Mouse (Mus musculus): ENCODE measurements around the gene Pycr2. TPM values are rescaled to one million over a fixed set of nuclear protein-coding genes. Genes with fewer than 3 reads are reported as not detected.

Pycr2 gene
- polyA plus RNA-seq, 1 experiment from 2014 or later: 63.7 TPM

DNA sequence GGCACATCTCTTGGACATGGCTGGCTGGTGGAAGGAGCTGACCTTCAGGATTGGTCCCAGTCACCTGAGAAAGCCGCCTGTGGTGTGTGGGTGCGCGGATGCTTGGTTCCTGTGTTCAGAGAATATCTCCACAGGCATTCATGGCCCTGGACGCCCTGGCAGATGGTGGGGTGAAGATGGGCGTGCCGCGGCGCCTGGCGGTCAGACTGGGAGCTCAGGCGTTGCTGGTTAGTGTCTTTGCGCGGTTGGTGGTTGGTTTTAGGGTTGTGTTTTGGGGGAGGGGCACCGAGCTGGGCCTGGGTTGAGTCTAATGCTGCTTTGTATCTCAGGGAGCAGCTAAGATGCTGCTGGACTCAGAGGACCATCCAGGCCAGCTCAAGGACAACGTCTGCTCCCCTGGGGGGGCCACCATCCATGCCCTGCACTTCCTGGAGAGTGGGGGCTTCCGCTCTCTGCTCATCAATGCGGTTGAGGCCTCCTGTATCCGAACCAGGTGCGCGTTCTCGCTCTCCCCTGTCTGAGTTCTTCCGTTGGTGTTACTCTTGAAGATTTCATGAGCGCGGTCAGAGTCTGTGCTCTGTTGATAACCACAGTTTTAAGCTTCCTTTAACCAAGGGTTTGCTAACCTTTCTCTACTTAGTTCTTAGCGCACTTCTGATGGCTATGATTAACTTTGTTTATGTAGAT is 2.5 kb downstream of the Pycr2 start:
- H3K9me3 ChIP-seq (ENCODE audit: control insufficient read depth, low read length): no peaks in the 10 kb centered on the region
- WGBS: 87% methylated on average over 24 of the region's 24 CpGs
- TF ChIP-seq CTCF (IDR thresholded peaks at IDR 0.05; ENCODE audit: low read depth) (no peak), EP300 (optimal IDR thresholded peaks at IDR 0.05) (no peak)
- ATAC-seq (ENCODE audit: low FRiP score, low TSS enrichment) (no peak), DNase-seq (ENCODE audit: low spot score) (no peak)
- no peak overlapping the region for H3K4me2 ChIP-seq (replicated peaks; ENCODE audit: low read depth)
- no peaks in the 10 kb centered on the region for H3K27me3 ChIP-seq (ENCODE audit: control insufficient read depth, insufficient read depth, low read length)
- no peak overlapping the region for H3K9ac ChIP-seq (ENCODE audit: low read length)
- 0 out of 2 replicates have a peak, but pooled peaks cover 3% of the 10 kb centered on the region for H3K4me1 ChIP-seq (replicated peaks; ENCODE audit: control insufficient read depth, insufficient read depth)
- no peak overlapping the region for H3K27ac ChIP-seq (replicated peaks)
- H3K36me3 ChIP-seq (ENCODE audit: control insufficient read depth, insufficient read depth, low read length): peaks cover 11% of the 10 kb centered on the region; the same call in 1 of the 2 replicates
- H3K4me3 ChIP-seq (ENCODE audit: low read depth, low read length): no peak overlapping the region

DNA sequence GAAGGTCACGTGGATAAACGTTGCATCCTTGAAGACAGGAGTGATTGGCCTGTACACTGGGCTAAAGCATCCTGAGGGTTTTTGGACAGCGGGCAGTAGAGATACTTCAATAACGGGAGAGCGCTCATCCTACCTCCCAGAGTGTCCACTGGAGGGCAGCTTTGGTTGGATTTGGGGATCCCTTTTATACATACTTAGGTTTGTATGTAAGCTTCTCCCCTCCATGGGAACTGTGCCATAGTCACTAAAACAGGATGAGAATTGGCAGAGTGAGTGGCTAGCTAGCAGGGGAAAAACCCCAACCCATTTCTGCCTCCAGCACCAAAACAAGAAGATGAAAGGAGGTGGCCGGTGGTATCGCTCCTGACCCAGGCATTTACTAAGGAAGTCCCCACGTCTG is 7.0 kb downstream of the Pycr2 start:
- no peak overlapping the region for H3K4me3 ChIP-seq (ENCODE audit: low read depth, low read length)
- no peak overlapping the region for H3K27ac ChIP-seq (replicated peaks)
- 43% methylated on average over 8 of the region's 8 CpGs for WGBS
- H3K27me3 ChIP-seq (ENCODE audit: control insufficient read depth, insufficient read depth, low read length): no peaks in the 10 kb centered on the region
- DNase-seq (ENCODE audit: low spot score) (no peak), ATAC-seq (ENCODE audit: low FRiP score, low TSS enrichment) (no peak)
- H3K9me3 ChIP-seq (ENCODE audit: control insufficient read depth, low read length): no peaks in the 10 kb centered on the region
- peak overlapping the region; percentile 11; the same call in 1 of the 2 replicates for H3K4me2 ChIP-seq (replicated peaks; ENCODE audit: low read depth)
- H3K4me1 ChIP-seq (replicated peaks; ENCODE audit: control insufficient read depth, insufficient read depth): no peaks in the 10 kb centered on the region
- TF ChIP-seq EP300 (optimal IDR thresholded peaks at IDR 0.05) (no peak), CTCF (IDR thresholded peaks at IDR 0.05; ENCODE audit: low read depth) (peak; percentile 71)
- peaks cover 11% of the 10 kb centered on the region; the same call in 1 of the 2 replicates for H3K36me3 ChIP-seq (ENCODE audit: control insufficient read depth, insufficient read depth, low read length)
- H3K9ac ChIP-seq (ENCODE audit: low read length): no peak overlapping the region

DNA sequence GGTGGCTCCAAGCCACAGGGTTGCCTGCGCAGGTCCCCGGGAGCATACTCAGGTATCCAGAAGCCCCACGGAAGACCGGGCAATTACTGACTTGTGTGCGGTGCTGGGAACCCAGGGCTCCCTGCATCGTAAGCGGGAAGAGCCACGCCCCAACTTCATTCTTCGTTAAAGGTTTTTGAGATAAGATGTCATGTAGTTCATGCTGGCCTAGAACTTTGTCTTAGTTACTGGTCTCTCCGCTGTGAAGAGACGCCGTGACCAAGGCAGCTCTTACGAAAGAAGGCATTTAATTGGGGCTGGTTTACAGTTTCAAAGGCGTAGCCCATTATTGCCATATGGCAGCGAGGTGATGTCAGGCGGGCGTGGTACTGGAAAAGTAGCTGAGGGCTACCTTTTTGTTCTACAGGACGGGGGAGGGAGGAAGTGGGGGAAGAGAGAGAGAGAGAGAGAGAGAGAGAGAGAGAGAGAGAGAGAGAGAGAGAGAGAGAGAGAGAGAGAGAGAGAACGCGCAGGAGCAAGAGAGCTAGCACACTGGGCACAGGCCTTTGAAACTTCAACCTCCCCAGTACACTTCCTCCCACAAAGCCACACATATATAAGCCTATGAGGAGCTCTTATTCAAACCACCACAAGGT is 7.7 kb downstream of the Pycr2 start:
- H3K27ac ChIP-seq (replicated peaks): no peak overlapping the region
- DNase-seq (ENCODE audit: low spot score): peak; percentile 64
- no peak overlapping the region for H3K4me3 ChIP-seq (ENCODE audit: low read depth, low read length)
- no peaks in the 10 kb centered on the region for H3K4me1 ChIP-seq (replicated peaks; ENCODE audit: control insufficient read depth, insufficient read depth)
- H3K9me3 ChIP-seq (ENCODE audit: control insufficient read depth, low read length): no peaks in the 10 kb centered on the region
- peak overlapping the region; percentile 11; the same call in 1 of the 2 replicates for H3K4me2 ChIP-seq (replicated peaks; ENCODE audit: low read depth)
- peak; percentile 56 for ATAC-seq (ENCODE audit: low FRiP score, low TSS enrichment)
- no peaks in the 10 kb centered on the region for H3K27me3 ChIP-seq (ENCODE audit: control insufficient read depth, insufficient read depth, low read length)
- no peak overlapping the region for H3K9ac ChIP-seq (ENCODE audit: low read length)
- WGBS: 41% methylated on average over 20 of the region's 20 CpGs
- TF ChIP-seq CTCF (IDR thresholded peaks at IDR 0.05; ENCODE audit: low read depth) (no peak), EP300 (optimal IDR thresholded peaks at IDR 0.05) (no peak)
- peaks cover 6% of the 10 kb centered on the region; the same call in 1 of the 2 replicates for H3K36me3 ChIP-seq (ENCODE audit: control insufficient read depth, insufficient read depth, low read length)

DNA sequence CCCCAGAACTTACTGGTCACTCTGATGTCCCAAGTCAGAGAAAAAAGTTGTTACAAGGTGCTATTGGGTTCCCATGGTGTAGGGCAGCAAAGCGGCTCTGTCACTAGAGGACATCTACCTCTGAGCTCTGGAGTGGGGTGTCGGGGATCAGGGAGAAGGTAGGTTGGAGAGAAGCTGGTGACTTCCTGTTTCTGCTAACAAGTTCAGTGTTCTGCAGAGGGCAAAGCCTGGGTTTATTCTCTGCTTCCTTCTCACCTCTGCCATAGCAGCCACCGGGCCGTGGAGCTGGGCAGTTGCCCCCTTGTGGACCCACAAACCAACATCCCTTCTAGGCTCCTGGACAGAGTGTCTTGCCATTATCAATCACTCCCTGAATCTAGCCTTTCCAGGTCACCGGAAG is 8.7 kb downstream of the Pycr2 start:
- no peaks in the 10 kb centered on the region for H3K4me1 ChIP-seq (replicated peaks; ENCODE audit: control insufficient read depth, insufficient read depth)
- no peak for DNase-seq (ENCODE audit: low spot score)
- no peaks in the 10 kb centered on the region for H3K27me3 ChIP-seq (ENCODE audit: control insufficient read depth, insufficient read depth, low read length)
- no peak overlapping the region for H3K4me2 ChIP-seq (replicated peaks; ENCODE audit: low read depth)
- no peaks in the 10 kb centered on the region for H3K36me3 ChIP-seq (ENCODE audit: control insufficient read depth, insufficient read depth, low read length)
- H3K9ac ChIP-seq (ENCODE audit: low read length): no peak overlapping the region
- TF ChIP-seq EP300 (optimal IDR thresholded peaks at IDR 0.05) (no peak), CTCF (IDR thresholded peaks at IDR 0.05; ENCODE audit: low read depth) (no peak)
- ATAC-seq (ENCODE audit: low FRiP score, low TSS enrichment): no peak
- no peak overlapping the region for H3K27ac ChIP-seq (replicated peaks)
- H3K4me3 ChIP-seq (ENCODE audit: low read depth, low read length): no peak overlapping the region
- 87% methylated on average over 5 of the region's 5 CpGs for WGBS
- H3K9me3 ChIP-seq (ENCODE audit: control insufficient read depth, low read length): no peaks in the 10 kb centered on the region

DNA sequence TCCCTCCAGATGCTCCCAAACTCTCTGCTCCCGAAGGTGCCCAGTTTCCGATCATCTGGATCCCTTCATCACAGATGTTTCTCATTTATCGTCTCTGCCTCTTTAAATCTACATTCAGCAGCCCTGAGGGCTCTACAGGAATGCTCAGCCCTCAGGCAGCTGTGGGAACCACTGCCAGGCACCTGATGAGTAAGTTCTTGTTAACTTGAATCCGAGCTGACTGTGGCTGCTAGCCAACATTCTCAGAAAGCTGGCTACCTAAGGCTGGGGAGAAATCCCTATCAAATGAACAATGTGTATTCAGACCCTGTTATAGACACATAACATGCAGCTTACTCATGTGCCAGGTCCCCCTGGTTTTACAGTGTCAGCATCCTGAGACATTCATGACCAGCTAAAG is 9.7 kb downstream of the Pycr2 start:
- H3K4me3 ChIP-seq (ENCODE audit: low read depth, low read length): no peak overlapping the region
- no peak overlapping the region for H3K4me2 ChIP-seq (replicated peaks; ENCODE audit: low read depth)
- DNase-seq (ENCODE audit: low spot score) (peak; percentile 52), ATAC-seq (ENCODE audit: low FRiP score, low TSS enrichment) (peak; percentile 41)
- no peaks in the 10 kb centered on the region for H3K4me1 ChIP-seq (replicated peaks; ENCODE audit: control insufficient read depth, insufficient read depth)
- no peaks in the 10 kb centered on the region for H3K9me3 ChIP-seq (ENCODE audit: control insufficient read depth, low read length)
- no peaks in the 10 kb centered on the region for H3K27me3 ChIP-seq (ENCODE audit: control insufficient read depth, insufficient read depth, low read length)
- H3K9ac ChIP-seq (ENCODE audit: low read length): no peak overlapping the region
- no peaks in the 10 kb centered on the region for H3K36me3 ChIP-seq (ENCODE audit: control insufficient read depth, insufficient read depth, low read length)
- no peak for TF ChIP-seq EP300 (optimal IDR thresholded peaks at IDR 0.05)
- TF ChIP-seq CTCF (IDR thresholded peaks at IDR 0.05; ENCODE audit: low read depth): no peak
- WGBS: 32% methylated on average over 4 of the region's 4 CpGs
- H3K27ac ChIP-seq (replicated peaks): no peak overlapping the region

DNA sequence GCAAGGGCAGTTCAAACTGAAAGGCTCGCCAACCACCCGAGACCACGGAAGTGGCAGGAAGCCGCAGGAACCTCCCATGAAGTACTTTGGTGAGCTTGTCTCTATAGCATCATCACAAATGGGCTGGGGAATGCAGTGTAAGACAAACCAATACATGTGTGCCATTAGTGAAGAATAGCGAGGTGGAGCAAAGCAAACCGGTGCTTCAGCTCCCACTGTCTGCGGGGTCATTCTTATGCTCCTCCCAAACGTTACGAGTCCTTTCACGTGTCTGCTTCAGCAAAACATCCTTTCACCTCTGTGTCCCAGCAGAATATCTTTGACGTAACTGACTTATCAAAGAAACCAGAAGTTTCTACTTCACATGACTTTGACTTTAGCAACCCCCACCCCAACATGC is 12.3 kb downstream of the Pycr2 start:
- H3K27ac ChIP-seq (replicated peaks): no peak overlapping the region
- no peaks in the 10 kb centered on the region for H3K9me3 ChIP-seq (ENCODE audit: control insufficient read depth, low read length)
- H3K36me3 ChIP-seq (ENCODE audit: control insufficient read depth, insufficient read depth, low read length): no peaks in the 10 kb centered on the region
- H3K4me2 ChIP-seq (replicated peaks; ENCODE audit: low read depth): no peak overlapping the region
- TF ChIP-seq EP300 (optimal IDR thresholded peaks at IDR 0.05): no peak
- no peak for TF ChIP-seq CTCF (IDR thresholded peaks at IDR 0.05; ENCODE audit: low read depth)
- H3K9ac ChIP-seq (ENCODE audit: low read length): no peak overlapping the region
- DNase-seq (ENCODE audit: low spot score): no peak
- H3K4me3 ChIP-seq (ENCODE audit: low read depth, low read length): no peak overlapping the region
- ATAC-seq (ENCODE audit: low FRiP score, low TSS enrichment): no peak
- H3K4me1 ChIP-seq (replicated peaks; ENCODE audit: control insufficient read depth, insufficient read depth): no peaks in the 10 kb centered on the region
- WGBS: 88% methylated on average over 11 of the region's 11 CpGs
- no peaks in the 10 kb centered on the region for H3K27me3 ChIP-seq (ENCODE audit: control insufficient read depth, insufficient read depth, low read length)

Data from stomach, postnatal 0 days (tissue).